Mouse (Mus musculus) heart, adult 2 months (tissue): ENCODE measurements around the gene Gabbr2.

ENCODE experiments used
- CTCF ChIP-seq: fragments of 200-600 bp; IDR thresholded peaks from 2 replicates; pipeline ENCODE4 v1.8.1; 2022; ENCODE audit warnings: antibody characterized with exemption, mild to moderate bottlenecking, moderate library complexity
- POLR2A ChIP-seq: fragments of 200-500 bp; IDR thresholded peaks from 2 replicates; pipeline ENCODE4 v1.6.1; 2011; ENCODE audit warnings: mild to moderate bottlenecking, low read depth, low read length, control low read depth; ENCODE audit not compliant: insufficient read depth

- TF ChIP-seq CTCF, result no peak
- no peak for TF ChIP-seq POLR2A
Observed at GRCm38 (mm10) chr4:46862677-46863076, 129.0 kb downstream of the Gabbr2 start.
